In the genomic region with DNA sequence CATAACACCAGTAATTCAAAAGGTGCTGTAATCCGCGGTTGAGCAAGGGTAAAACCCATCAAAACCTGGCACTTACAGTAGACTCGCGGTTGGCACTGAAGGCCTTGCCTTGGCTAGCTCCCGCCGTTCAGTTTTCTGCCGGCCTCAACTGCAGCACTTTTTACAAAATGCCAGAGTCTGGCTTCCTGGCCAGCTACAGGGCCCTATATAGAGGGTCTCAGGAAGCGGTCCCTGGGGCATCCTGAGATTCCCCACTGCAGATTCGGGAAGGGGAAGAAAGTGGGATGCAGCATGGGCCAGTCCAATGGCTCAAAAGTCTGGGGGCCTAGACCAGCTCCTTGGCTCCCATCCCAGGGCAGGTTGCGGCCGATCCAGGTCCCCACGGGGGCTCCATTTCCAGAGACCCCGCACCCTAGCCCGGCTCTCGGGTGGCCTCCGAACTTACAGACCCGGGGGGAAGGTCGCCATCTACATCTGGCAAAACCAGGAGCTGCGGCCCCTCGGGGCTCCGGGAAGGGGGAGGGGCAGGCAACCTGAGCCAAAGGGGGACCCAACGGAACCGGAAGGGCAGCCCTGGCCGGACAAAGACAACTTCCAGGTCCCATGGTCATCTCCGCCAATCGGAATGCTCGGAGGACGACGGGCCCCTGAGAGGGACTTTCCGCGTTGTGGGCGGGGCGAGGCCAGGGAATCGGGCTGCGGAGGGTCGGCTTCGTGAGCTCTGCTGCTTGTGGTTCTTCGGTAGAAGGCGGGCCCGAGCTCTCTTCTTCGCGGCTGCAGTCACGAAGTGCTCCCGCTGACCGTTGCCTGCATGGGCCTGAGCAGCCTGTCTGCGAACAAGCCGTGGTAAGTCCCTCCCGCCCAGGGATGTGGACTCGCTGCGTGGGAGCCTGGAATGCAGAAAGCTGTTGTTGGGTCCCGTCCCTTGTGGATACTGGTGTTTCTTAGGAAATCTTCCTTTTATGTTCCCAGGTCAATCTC, we compare ENCODE assay signal across 8 mouse cellular contexts. TPM values are rescaled to one million over a fixed set of nuclear protein-coding genes. Genes with fewer than 3 reads are reported as not detected.
DNase-seq lines count a peak whose midpoint lies in the region; ATAC-seq and TF ChIP-seq lines count a peak whose summit lies in the region.

A gene (minus strand): TSS at position 525 of the 981 bp plus-strand sequence.
A gene (minus strand): TSS at position 561 of the 981 bp plus-strand sequence.
A gene (plus strand): TSS at position 669 of the 981 bp plus-strand sequence.

- peaks cover 17% of the 10 kb centered on the region for H3K4me1 ChIP-seq in embryonic facial prominence, embryonic 12.5 days
- no peaks in the 10 kb centered on the region; the same call in 1 of the 2 replicates for H3K4me1 ChIP-seq in kidney, adult 2 months (ENCODE audit: control insufficient read depth, insufficient read depth, low read length)
- 0 out of 2 replicates have a peak, but pooled peaks cover 2% of the 10 kb centered on the region for H3K4me1 ChIP-seq in limb, embryonic 11.5 days (ENCODE audit: control insufficient read depth, insufficient read depth, low read length)
- peaks cover 36% of the 10 kb centered on the region for H3K4me1 ChIP-seq in midbrain, embryonic 13.5 days (replicated peaks)
- H3K4me1 ChIP-seq in small intestine, adult 2 months (ENCODE audit: control insufficient read depth, insufficient read depth, insufficient read length, low read length) = no peaks in the 10 kb centered on the region

- H3K9ac ChIP-seq in embryonic facial prominence, embryonic 12.5 days = peak within 1 kb of the TSS; percentile 91
- peak within 1 kb of the TSS; percentile 86 for H3K9ac ChIP-seq in limb, embryonic 11.5 days (ENCODE audit: low read length)
- H3K9ac ChIP-seq in midbrain, embryonic 13.5 days (replicated peaks) = peak within 1 kb of the TSS; percentile 92

- peak; percentile 57 for TF ChIP-seq POLR2A in kidney, adult 2 months (IDR thresholded peaks at IDR 0.05; ENCODE audit: low read depth, low read length)
- peak; percentile 0 for TF ChIP-seq POLR2A in small intestine, adult 2 months (IDR thresholded peaks at IDR 0.05; ENCODE audit: low read depth, low read length)

- H3K36me3 ChIP-seq in embryonic facial prominence, embryonic 12.5 days = 0 out of 2 replicates have a peak, but pooled peaks cover 6% of the 10 kb centered on the region
- no peaks in the 10 kb centered on the region for H3K36me3 ChIP-seq in kidney, adult 2 months (ENCODE audit: control insufficient read depth, insufficient read depth, low read length)
- H3K36me3 ChIP-seq in limb, embryonic 11.5 days (ENCODE audit: control insufficient read depth, insufficient read depth, low read length) = no peaks in the 10 kb centered on the region
- no peaks in the 10 kb centered on the region for H3K36me3 ChIP-seq in midbrain, embryonic 13.5 days
- no peaks in the 10 kb centered on the region for H3K36me3 ChIP-seq in small intestine, adult 2 months (ENCODE audit: control insufficient read depth, insufficient read depth, low read length)

- H3K4me3 ChIP-seq in embryonic facial prominence, embryonic 12.5 days = peak within 1 kb of the TSS; percentile 81
- peak within 1 kb of the TSS; percentile 82 for H3K4me3 ChIP-seq in kidney, adult 2 months (ENCODE audit: insufficient read depth, low read depth, low read length)
- H3K4me3 ChIP-seq in limb, embryonic 11.5 days (ENCODE audit: low read depth, low read length) = peak within 1 kb of the TSS; percentile 87
- H3K4me3 ChIP-seq in midbrain, embryonic 13.5 days (replicated peaks) = peak within 1 kb of the TSS; percentile 90
- peak within 1 kb of the TSS; percentile 86 for H3K4me3 ChIP-seq in small intestine, adult 2 months (ENCODE audit: low read depth, low read length)

- H3K4me2 ChIP-seq in embryonic facial prominence, embryonic 12.5 days (replicated peaks) = peak within 1 kb of the TSS; percentile 71
- H3K4me2 ChIP-seq in limb, embryonic 11.5 days (ENCODE audit: low read depth, severe bottlenecking) = peak within 1 kb of the TSS; percentile 64
- H3K4me2 ChIP-seq in midbrain, embryonic 13.5 days (replicated peaks) = peak within 1 kb of the TSS; percentile 67

- H3K9me3 ChIP-seq in embryonic facial prominence, embryonic 12.5 days = no peaks in the 10 kb centered on the region
- H3K9me3 ChIP-seq in limb, embryonic 11.5 days (ENCODE audit: control insufficient read depth, low read length) = no peaks in the 10 kb centered on the region
- H3K9me3 ChIP-seq in midbrain, embryonic 13.5 days = no peaks in the 10 kb centered on the region

- under 1% methylated on average over 51 of the region's 51 CpGs for WGBS in embryonic facial prominence, embryonic 12.5 days
- WGBS in kidney, adult 2 months = under 1% methylated on average over 51 of the region's 51 CpGs
- WGBS in limb, embryonic 11.5 days = under 1% methylated on average over 51 of the region's 51 CpGs
- under 1% methylated on average over 51 of the region's 51 CpGs for WGBS in midbrain, embryonic 13.5 days
- WGBS in small intestine, adult 2 months = under 1% methylated on average over 51 of the region's 51 CpGs

- peak; percentile 98 for DNase-seq in 3T3-L1 (ENCODE audit: low read depth, low spot score)
- peak; percentile 97 to 98 for DNase-seq in adrenal gland, postnatal 36 days
- peak; percentile 98 for DNase-seq in heart, adult 18-20 months
- peak; percentile 98 for DNase-seq in kidney, adult 2 months
- peak; percentile 98 for DNase-seq in limb, embryonic 11.5 days (ENCODE audit: low spot score)

- peak within 1 kb of the TSS; percentile 91 for H3K27ac ChIP-seq in embryonic facial prominence, embryonic 12.5 days
- H3K27ac ChIP-seq in kidney, adult 2 months (ENCODE audit: insufficient read depth, low read depth, low read length) = peak within 1 kb of the TSS; percentile 67
- H3K27ac ChIP-seq in limb, embryonic 11.5 days (replicated peaks; ENCODE audit: low read depth, low read length) = peak within 1 kb of the TSS; percentile 74
- peak within 1 kb of the TSS; percentile 91 for H3K27ac ChIP-seq in midbrain, embryonic 13.5 days
- H3K27ac ChIP-seq in small intestine, adult 2 months (ENCODE audit: insufficient read depth, low read depth, low read length) = peak within 1 kb of the TSS; percentile 47

- H3K27me3 ChIP-seq in embryonic facial prominence, embryonic 12.5 days = no peaks in the 10 kb centered on the region
- H3K27me3 ChIP-seq in kidney, adult 2 months (replicated peaks; ENCODE audit: control insufficient read depth, insufficient read depth, low read length) = no peaks in the 10 kb centered on the region
- H3K27me3 ChIP-seq in limb, embryonic 11.5 days (ENCODE audit: control insufficient read depth, insufficient read depth, low read length) = no peaks in the 10 kb centered on the region
- no peaks in the 10 kb centered on the region for H3K27me3 ChIP-seq in midbrain, embryonic 13.5 days
- no peaks in the 10 kb centered on the region for H3K27me3 ChIP-seq in small intestine, adult 2 months (ENCODE audit: control insufficient read depth, insufficient read depth, low read length)

- peak; percentile 97 for ATAC-seq in embryonic facial prominence, embryonic 12.5 days (ENCODE audit: insufficient number of reproducible peaks, insufficient read depth, low FRiP score, low TSS enrichment)
- ATAC-seq in limb, embryonic 11.5 days (ENCODE audit: insufficient number of reproducible peaks, low FRiP score, low TSS enrichment, low read depth) = peak; percentile 98
- peak; percentile 99 for ATAC-seq in midbrain, embryonic 13.5 days

- no peak for TF ChIP-seq CTCF in kidney, adult 2 months (conservative IDR thresholded peaks at IDR 0.05; ENCODE audit: insufficient read depth, insufficient read length, low read depth, low read length)
- no peak for TF ChIP-seq CTCF in small intestine, adult 2 months (IDR thresholded peaks at IDR 0.05; ENCODE audit: extremely low read depth, insufficient read length, insufficient replicate concordance, low read depth, low read length)

RNA-seq across cellular contexts. Expression of the first gene that starts in this region (rescaled TPM):
- 1 to 10 TPM; 8.4 to 8.7 TPM for total RNA-seq in adrenal gland, postnatal 36 days (2021)
- 10.5 and 12.4 TPM in 2 replicates for polyA plus RNA-seq in embryonic facial prominence, embryonic 12.5 days (2016; fragmentation: Nextera tagmentation; extraction: Ambion mirVana)
- 1 to 10 TPM; 4.4 to 4.5 TPM for total RNA-seq in heart, adult 18-20 months (2021)
- polyA plus RNA-seq in kidney, adult 2 months (2012; rRNA removed) = 2.0 and 2.2 TPM in 2 replicates
- polyA plus RNA-seq in limb, embryonic 11.5 days (2014; fragmentation: Nextera tagmentation; extraction: Ambion mirVana) = 12.7 and 13.6 TPM in 2 replicates
- 9.7 and 9.9 TPM in 2 replicates for polyA plus RNA-seq in midbrain, embryonic 13.5 days (2015; fragmentation: Nextera tagmentation; extraction: Ambion mirVana)
- 0.47 and 0.56 TPM in 2 replicates for polyA plus RNA-seq in small intestine, adult 2 months (2012; rRNA removed)

RNA-seq across cellular contexts. Expression of the second gene that starts in this region (rescaled TPM):
- 10 to 100 TPM; 14.0 to 14.1 TPM for total RNA-seq in adrenal gland, postnatal 36 days (2021)
- 8.1 and 8.7 TPM in 2 replicates for polyA plus RNA-seq in embryonic facial prominence, embryonic 12.5 days (2016; fragmentation: Nextera tagmentation; extraction: Ambion mirVana)
- 1 to 10 TPM; 4.1 to 4.8 TPM for total RNA-seq in heart, adult 18-20 months (2021)
- polyA plus RNA-seq in kidney, adult 2 months (2012; rRNA removed) = 1.8 and 2.3 TPM in 2 replicates
- polyA plus RNA-seq in limb, embryonic 11.5 days (2014; fragmentation: Nextera tagmentation; extraction: Ambion mirVana) = 5.4 and 5.6 TPM in 2 replicates
- 15.9 TPM in 2 replicates for polyA plus RNA-seq in midbrain, embryonic 13.5 days (2015; fragmentation: Nextera tagmentation; extraction: Ambion mirVana)
- polyA plus RNA-seq in small intestine, adult 2 months (2012; rRNA removed) = 0.28 and 0.71 TPM in 2 replicates

RNA-seq across cellular contexts. Expression of the third gene that starts in this region (rescaled TPM):
- total RNA-seq in adrenal gland, postnatal 36 days (2021) = 10 to 100 TPM; 52.9 to 67.4 TPM
- 63.2 and 65.1 TPM in 2 replicates for polyA plus RNA-seq in embryonic facial prominence, embryonic 12.5 days (2016; fragmentation: Nextera tagmentation; extraction: Ambion mirVana)
- total RNA-seq in heart, adult 18-20 months (2021) = 10 to 100 TPM; 41.5 to 42.3 TPM
- polyA plus RNA-seq in kidney, adult 2 months (2012; rRNA removed) = 9.0 and 10.5 TPM in 2 replicates
- polyA plus RNA-seq in limb, embryonic 11.5 days (2014; fragmentation: Nextera tagmentation; extraction: Ambion mirVana) = 44.4 and 44.5 TPM in 2 replicates
- polyA plus RNA-seq in midbrain, embryonic 13.5 days (2015; fragmentation: Nextera tagmentation; extraction: Ambion mirVana) = 60.2 and 67.7 TPM in 2 replicates
- polyA plus RNA-seq in small intestine, adult 2 months (2012; rRNA removed) = 1.1 and 2.4 TPM in 2 replicates

Comparison
In these comparisons a context has a peak if more than half of its experiments do, and no peak if none do; other contexts are left out.
1. Peak in every context shown above with its lines: DNase-seq, ATAC-seq, H3K4me3 ChIP-seq and H3K27ac ChIP-seq.